Mouse (Mus musculus) layer of hippocampus, adult 9-10 months (tissue): Measurements from ENCODE around the gene Mea1.

Source experiments
- DNase-seq: peaks from one replicate; pipeline ENCODE4 v3.0.0; 2022; ENCODE audit warnings: low spot score

Mea1 gene

DNA sequence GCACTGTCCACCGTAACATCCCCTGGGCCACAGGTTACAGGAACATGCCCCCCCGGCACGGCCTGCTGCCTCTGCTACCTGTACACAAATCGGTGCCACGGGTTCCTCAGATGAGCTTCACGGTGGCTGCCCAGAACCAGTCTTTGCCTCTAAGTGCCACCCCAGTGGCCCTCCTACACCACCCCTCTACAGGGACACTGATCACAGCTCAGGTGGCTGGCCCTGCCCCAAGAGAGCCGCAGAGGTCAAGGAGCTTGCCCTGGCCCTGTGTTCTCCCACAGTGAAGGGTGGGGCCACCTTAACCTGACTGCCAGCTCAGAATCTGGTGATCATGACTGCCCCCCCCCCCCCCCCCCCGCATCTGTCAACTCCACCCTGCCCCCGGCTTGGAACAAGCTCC, at the start of gene Mea1:
Gene Mea1 (plus strand): TSS at position 378 of the 400 bp plus-strand sequence.
- DNase-seq: no peak

DNA sequence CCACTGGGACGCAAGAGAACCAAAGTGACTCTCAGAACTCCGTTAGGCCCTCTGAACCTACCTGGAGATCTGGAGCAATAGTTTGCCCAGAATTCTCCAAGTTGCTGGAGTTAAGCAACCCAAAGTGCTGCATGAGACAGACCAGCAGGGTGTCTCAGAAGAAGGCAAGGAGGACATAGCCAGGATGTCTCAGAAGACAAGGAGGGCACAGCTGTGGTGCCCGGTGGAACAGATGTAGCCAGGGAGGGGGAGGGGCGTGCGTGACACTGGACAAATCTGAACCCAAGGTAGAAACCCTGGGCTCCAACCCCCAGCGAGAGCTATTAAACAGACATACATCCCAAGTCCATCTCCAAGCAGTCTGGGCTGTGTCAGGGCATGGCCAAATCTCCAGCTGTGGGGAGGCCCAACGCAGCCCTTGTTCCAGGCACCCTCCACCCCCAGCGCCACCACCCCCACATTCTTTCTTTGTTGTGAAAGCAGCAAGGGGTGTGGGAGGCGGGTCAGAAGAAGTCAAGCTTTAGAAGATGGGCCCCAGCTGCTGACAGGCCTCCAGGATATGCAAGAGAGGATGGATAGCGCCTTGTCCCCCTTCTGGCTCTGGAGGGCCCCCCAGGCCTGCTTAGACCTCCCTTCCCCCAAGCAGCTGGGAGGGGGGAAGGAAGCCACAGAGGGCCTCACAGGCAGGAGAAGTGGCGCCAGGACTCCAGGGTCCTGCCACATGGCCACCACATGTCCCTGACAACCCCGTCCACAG, 48.7 kb upstream of the Mea1 start:
- no peak for DNase-seq

DNA sequence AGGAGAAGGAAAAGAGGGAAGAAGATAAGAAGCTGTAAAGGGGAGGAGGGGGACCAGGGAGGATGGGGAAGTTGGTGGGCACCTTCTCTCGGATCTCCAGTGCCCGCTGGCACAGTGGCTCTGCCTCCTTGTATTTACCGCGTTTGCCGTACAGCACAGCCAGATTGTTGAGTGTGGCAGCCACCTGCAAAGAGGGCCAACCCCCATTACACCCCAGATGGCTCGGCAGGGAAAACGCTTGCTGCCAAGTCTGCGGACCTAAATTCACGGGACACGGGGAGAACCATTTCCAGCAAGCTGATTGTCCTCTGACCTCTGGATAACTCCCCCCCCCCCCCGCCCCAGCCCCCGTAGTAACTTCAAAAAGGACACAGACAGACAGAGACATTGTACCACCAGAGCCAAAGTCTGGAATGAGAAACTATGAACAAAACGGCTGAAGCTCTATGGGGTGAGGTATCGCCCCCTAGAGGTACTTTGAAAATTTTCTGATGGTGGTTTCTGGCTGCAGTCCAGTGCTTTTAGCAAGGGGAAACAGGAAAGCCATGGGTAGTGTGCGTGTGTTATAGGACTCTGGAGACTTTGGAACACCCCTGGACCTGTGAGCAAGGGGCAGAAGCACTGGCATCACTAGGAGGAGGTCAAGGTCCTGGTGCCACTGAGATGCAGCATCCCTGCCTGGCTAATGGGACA, 41.6 kb upstream of the Mea1 start:
- DNase-seq: peak; percentile 80

DNA sequence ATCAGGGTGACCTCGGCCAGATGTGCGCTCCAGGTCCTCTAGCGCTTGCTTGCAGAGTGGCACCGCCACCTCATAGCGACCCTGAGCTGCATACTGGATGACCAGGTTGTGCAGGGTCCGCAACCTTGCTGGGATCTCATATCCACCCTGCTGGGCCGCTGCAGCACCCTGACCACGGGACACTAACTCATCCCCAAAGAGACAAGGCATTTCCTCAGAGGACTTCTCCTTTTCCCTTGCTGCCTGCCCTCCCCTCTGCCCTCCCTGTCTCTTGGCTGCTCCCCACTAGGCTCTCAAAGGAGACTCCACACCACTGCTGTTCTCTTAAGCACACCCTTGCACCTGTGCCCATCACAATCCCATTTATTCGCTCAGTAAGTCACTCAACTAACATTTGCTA, 38.7 kb upstream of the Mea1 start:
- DNase-seq: no peak

DNA sequence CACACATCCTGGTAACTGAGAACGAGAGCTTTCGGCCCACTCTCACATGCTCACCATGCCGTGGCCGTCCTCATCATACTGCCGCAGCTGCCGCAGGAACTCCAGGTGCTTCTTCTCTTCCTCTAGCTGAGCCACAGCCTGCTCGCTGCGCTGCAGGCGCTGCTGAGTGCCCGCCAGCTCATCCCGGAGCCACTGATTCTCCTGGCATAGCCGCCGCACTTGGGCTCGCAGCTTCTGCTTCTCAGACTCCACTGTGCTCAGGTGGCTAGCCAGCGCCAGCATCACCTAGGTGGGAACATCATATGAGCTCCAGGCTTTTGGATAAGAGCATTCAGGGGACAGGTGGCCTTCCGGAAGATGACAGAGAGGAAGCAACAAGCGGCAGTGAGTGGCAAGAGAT, 36.5 kb upstream of the Mea1 start:
- DNase-seq: no peak

DNA sequence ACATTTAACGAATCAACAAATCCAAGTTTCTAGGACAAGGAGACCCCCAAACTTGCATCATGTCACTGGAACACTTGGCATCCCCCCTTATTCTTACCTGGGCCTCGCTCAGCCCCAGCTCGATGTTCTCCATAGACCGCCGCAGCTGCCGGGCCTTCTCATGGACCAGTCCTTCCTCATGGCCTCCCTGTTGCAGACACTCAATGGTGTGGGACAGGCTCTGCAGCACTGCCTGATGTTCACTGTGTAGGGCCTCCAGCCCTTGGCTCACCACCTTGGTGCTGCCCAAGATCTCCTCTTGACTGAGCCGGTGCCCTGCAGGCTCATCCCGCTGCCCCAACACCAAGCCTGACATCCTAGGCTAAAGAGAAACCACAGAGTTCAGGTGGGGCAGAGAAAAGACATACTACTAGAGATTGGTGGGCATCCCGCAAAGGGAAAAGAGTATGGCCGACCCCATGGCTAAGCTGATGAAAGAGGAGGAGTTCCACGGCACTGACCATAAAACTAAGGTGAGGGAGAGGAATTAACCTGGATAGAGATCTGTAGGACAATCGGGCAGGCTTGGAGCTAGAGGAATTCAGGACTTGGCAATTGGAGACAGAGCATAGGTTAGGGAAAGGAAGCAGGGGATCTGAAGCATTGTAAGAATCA, 34.3 kb upstream of the Mea1 start:
- DNase-seq: no peak

DNA sequence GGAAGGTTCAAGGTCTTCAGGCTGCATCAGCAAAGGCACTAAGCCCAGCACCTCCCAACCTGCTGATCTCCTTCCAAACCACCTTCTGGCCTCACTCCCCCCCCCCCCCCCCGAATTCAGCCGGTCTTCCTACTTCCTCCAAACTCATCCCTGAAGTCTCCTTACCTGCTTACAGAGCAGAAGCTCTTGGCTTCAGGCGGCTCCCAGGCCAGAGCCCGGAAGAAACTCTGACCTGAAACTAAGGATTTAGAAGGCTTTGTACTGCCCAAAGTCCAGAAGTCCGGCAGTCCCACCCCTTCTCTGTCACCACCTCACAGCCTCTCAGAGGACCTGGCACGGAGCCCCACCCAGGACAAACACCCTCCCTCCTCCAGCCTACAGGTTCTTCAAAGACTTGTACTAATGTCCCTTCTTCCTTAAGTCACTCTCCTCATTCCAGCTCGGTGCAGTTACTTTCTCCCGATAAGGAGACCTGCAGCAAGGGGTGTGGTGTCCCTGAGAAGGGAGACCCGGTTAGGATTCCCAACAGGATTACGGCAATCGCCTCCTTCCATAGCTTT, 33.6 kb upstream of the Mea1 start:
- DNase-seq: no peak

DNA sequence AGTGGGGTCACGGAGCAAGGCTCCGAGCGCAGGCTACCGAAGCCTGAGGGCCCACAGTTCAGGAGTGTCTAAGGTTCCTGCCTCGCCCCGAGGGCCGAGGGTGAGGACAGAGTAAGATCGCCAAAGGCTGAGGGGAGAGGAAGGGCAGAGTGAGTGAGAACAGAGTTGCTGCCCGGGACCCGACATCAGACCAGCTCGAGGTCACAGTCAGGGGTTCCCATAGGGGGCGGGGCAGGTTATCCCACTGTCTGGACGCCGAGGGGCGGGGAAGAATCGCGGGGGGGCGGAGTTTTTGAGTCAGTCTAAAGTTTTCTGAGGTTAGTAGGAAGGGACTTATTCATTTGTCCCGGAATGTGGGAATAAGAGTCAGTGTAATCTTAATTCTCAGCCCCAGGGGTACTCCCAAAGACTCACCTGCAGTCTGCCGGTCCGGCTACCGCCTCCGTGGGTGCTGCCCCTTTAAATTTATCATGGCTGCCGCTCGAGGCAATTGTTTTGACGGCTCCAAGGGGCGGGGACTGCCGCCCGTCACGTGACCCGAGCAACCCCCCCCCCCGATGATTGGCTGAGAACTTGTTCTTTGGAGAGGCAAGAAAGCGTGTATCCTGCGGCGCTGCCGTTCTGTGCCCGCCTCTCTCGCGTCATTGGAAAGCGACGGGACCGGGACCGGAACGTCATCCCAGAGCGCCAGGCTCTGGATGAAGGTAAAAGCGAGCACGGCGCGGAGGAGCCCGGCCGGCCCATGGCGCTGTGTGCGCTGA, 32.9 kb upstream of the Mea1 start, which contains the start of the genes Klc4 and Mrpl2:
Gene Klc4 (minus strand): TSS at position 462 of the 761 bp plus-strand sequence.
Gene Mrpl2 (plus strand): TSS at position 669 of the 761 bp plus-strand sequence.
- DNase-seq: peak; percentile 98

DNA sequence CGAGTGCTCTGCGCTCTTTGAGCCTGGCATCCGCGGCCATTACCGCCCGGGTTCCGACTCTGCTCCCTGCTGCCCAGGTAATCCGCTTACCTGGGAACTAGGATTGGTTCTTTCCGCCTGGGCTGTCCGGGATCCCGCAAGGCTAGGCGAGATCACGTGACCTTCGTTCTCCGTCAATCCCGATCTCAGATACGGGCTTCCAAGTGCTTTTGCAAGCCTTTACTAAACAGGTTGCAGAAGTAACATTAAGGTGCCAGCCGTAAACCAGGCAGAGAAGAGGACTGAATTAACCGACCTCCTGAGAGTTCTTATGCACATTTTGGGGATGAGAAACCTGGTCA, 32.3 kb upstream of the Mea1 start:
- DNase-seq: no peak

DNA sequence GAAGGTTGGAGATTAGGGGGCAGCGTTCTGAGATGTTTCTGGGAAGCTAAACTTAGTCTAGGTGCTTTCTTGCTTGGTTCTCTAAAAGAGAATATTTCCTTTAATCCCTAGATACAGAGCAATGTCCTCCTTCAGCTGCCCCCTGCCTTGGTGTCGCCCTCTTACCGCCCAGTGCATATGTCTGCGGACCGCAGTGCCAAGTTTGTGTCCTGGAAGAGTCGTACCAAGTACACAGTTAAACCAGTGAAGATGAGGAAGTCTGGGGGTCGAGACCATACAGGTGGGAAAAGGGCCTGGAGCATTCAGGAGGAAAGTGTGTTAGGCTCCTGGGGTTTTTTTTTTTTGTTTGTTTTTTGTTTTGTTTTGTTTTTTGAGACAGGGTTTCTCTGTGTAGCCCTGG, 31.3 kb upstream of the Mea1 start:
- DNase-seq: no peak

DNA sequence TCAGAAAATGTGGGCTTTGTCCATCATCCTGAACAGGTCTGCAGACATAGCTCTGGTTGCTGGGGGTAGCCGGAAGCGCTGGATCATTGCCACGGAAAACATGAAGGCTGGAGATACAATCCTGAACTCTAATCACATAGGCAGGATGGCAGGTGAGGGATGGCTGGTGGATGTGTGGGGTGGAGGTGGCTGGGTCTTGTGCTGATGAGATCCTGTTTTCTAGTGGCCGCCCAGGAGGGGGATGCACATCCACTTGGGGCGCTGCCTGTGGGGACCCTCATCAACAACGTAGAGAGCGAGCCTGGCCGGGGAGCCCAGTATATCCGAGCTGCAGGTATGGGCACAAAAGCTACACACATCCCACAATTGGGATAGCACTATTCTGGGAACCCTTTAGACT, 30.2 kb upstream of the Mea1 start:
- DNase-seq: no peak

DNA sequence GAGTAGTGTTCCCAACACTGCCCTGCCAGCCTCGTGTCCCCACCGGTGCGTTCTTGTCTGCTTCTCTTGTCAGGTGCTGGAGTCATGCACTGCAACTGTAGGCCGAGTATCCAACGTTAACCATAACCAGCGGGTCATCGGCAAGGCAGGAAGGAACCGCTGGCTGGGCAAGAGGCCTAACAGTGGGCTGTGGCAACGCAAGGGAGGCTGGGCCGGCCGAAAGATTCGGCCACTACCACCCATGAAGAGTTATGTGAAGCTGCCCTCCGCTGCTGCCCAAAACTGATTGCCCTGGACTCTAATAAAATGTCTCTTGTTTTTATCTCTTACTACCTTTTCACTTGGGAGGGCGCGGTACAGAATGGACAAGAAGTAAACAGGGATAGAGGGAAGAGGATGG, 28.8 kb upstream of the Mea1 start:
- no peak for DNase-seq

DNA sequence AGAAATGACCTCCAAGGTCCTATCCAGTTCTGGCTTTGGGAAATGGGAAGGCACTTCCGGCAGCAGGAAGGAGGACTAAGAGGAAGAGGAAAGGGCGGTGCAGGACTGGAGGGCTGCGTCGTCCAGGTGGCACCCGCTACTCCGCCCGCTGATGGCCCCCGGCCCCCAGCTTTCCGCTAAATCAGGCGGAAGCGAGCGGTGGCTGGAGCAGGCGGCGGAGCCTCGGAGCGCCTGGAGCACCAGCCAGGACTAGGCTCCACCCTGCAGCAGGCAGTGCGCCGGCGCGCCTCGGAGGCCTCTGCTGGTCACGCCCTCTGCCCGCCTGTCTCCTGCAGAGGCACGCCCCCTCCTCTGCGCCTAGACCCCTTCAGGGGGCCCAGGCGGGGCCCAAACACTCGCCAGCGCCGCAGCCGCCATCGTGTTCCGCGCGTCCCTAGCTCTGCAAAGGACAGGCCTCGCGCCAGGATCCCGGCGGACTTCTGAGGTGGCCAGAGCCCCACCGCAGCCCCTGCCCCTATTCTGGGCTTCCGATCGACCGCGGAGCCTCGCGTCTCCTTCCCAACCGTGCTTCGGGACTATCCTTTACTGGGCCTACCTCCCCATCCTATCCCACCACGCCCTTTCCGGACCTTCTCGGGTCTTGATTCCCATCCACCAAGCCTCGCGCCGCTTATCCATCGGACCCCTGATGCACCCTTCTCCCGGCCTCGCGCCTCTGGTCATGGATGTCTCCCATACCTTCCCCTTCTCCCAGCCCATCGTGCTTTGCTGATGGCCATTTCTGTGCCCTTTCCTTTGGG, 28.2 kb upstream of the Mea1 start, which contains the start of gene Cul7:
Gene Cul7 (plus strand): TSS at position 106 of the 800 bp plus-strand sequence.
- peak; percentile 30 for DNase-seq

DNA sequence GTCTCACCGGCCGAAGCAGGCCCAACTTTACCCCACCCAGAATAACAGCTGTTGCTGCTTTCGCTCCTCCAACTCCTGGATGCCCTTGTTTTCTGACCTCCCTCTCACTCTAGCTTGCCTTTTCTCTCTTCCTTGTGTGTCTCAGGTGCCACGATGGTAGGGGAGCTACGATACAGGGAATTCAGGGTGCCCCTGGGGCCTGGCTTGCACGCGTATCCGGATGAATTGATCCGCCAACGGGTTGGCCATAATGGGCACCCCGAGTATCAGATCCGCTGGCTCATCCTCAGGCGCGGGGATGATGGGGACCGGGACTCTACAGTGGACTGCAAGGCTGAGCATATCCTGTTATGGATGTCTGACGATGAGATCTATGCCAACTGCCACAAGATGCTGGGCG, 27.3 kb upstream of the Mea1 start:
- DNase-seq: no peak

DNA sequence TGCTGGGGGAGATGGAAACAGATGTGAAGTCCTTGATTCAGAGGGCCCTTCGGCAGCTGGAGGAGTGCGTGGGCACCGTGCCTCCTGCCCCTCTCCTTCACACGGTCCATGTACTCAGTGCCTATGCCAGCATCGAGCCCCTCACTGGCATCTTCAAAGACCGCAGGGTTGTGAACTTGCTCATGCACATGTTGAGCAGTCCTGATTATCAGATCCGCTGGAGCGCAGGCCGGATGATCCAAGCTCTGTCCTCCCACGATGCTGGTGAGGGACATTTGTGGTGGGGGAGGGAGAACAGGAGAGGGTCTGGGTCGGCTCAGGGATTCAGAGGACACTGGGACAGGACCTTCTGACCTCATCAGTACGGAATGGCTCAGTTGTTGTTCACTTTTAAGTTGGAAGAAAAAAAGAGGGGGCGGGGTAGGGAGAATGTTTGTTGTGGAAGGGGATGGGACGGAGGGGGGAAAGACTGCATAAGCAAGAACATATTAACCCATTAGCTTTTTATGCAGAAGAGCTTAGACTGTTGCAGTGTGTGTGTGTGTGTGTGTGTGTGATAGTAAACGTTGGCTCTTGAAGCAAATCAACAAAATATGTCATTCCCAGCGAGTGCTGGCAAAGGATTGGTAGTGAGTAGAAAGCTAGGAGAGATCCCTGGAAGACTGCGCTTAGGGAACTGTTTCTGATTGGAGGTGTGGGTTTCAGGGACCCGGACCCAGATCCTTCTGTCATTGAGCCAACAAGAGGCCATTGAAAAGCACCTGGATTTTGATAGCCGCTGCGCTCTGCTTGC, 26.6 kb upstream of the Mea1 start:
- DNase-seq: no peak

DNA sequence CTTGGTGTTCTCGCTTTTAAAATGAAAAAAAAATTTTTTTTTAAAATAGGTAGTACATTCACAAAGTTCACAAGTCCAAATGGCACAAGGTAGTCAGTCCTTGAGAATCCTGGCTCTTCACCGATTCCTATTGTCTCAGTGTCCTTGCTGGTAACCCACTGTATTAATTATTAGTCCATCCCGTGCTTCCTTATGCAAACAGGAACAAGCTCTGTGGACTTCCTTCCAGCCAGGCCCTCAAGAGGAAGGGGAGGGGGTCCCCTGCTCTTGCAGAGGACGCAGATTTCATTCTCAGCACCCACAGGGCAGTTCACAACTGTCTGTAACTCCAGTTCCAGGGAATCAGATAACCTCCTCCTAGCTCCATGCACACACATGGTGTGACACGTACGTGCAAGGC, 22.5 kb upstream of the Mea1 start:
- DNase-seq: no peak

DNA sequence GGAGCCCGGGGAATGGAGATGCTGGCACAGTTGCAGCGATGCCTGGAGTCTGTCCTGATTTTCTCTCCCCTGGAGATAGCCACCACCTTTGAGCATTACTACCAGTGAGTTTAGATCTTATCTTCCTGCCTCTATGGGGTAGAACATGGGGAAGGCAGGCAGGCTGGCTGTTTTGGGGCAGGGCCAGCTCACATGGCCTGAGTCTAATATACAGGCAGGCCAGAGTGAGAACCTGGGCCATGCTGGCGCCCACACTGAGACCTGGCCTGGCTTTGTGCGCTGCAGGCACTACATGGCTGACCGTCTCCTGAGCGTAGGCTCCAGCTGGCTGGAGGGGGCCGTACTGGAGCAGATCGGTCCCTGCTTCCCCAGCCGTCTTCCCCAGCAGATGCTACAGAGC, 17.2 kb upstream of the Mea1 start:
- DNase-seq: no peak

DNA sequence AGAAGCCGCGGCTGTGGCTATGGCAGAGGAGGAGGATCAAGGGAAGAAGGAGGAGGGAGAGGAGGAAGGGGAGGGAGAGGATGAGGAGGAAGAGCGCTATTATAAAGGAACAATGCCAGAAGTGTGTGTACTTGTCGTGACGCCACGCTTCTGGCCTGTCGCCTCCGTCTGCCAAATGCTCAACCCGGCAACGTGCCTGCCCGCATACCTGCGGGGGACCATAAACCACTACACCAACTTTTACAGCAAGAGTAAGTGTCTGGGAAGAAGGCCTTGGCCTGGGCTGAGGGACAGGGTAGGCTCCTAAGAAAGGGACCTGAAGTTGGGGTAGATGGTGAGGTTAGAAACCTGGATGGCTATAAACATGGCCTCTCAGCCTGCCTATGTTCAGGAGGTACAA, 16.6 kb upstream of the Mea1 start:
- no peak for DNase-seq

DNA sequence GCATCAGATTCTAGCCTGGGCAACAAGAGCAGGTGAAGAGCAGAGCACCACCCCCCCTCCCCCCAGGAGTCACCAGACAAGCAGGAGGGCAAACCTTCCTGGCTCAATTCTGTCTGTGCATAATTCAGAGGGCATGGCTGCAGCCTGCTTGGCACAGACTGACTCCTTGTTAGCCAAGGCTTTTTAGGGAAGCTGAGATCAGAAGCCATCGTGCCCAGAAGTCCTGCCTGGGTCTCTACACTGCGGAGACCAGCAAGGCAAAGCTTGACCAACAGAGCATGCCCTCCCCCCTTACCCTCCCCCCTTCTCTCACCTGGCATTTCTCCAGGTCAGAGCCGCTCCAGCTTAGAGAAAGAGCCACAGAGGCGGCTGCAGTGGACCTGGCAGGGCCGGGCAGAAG, 15.9 kb upstream of the Mea1 start:
- no peak for DNase-seq

DNA sequence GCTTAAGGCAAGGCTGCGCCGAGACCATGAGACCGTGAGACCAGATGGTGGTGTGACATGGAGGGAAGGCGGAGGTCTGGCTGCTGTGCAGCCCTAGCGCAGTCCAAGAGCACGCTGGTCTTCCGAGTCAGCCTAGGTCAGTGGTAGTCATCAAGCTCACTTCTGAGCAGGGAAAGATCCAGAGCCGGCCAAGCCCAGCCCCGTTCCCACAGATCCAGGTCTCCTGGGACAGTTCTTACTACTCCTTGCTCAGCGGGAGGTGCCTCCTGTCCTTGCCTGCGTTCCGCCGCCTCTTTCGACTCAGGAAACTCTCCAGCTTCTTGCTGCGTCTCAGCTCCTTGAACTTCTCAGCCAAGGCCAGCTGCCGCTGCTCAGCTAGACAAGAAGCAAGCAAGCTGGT, 10.9 kb upstream of the Mea1 start:
- no peak for DNase-seq
